Comparison of ENCODE assay signal across 26 mouse cellular contexts in the genomic region with DNA sequence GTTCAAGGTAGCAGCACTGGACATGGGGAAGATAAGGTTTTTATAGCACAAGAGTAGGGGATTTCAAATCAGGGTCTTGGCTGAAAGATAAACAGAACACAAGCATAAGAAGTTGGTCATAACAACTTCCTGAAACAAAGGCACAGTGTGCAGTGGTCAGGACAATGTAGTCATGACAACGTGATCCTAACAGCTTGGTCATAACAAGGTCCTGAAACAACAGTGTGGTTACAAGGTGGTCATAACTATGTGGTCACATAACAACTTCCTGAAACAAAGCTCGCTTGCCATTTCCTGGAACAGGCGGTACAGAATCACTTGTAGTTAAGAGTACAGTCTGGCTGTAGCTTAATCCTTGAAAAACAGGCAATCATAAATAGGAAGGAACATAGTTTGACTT. TPM values are rescaled to one million over a fixed set of nuclear protein-coding genes. Genes with fewer than 3 reads are reported as not detected.
A peak's percentile ranks its signal among the peaks of the same experiment; 100 is the strongest.
DNase-seq lines count a peak whose midpoint lies in the region; ATAC-seq and TF ChIP-seq lines count a peak whose summit lies in the region.
"Had no signal": no experiment of that assay in that cellular context is flagged by ENCODE, and none has a peak within 500 bp of the region (broad histone marks: within the 10 kb centered on the region; RNA-seq: fewer than 3 reads in every experiment).

No protein-coding gene starts in this region.

- H3K36me3 ChIP-seq in thymus, adult 2 months (ENCODE audit: control insufficient read depth, insufficient read depth, low read length): no peaks in the 10 kb centered on the region
- H3K36me3 ChIP-seq: embryonic facial prominence, embryonic 10.5 days; forebrain, embryonic 15.5 days; heart, embryonic 15.5 days; hindbrain, embryonic 15.5 days; intestine, embryonic 15.5 days; midbrain, embryonic 12.5 days; neural tube, embryonic 12.5 days had no signal

- DNase-seq in lung, postnatal 36 days: peak; percentile 45
- DNase-seq in lung, postnatal 14 days: no peak
- peak; percentile 36 for DNase-seq in MEL-GATA-1-ER (ENCODE audit: extremely low read depth, low read depth)
- DNase-seq in heart, adult 11 months: no peak
- DNase-seq in thymus, postnatal 10 days (ENCODE audit: low spot score in 2 of 2): no peak
- no peak for DNase-seq in thymus, adult 2 months
- DNase-seq: adrenal gland, postnatal 36 days; cerebellum, adult 11 months; cerebellum, adult 9-11 months; gastrocnemius, postnatal 14 days; heart, postnatal 36 days; kidney, adult 8-10 months; kidney, postnatal 25 days; liver had no signal

- no peaks in the 10 kb centered on the region for H3K27me3 ChIP-seq in thymus, adult 2 months (ENCODE audit: control insufficient read depth, insufficient read depth, low read length)
- H3K27me3 ChIP-seq: forebrain, embryonic 15.5 days; hindbrain, embryonic 15.5 days; intestine, embryonic 15.5 days; midbrain, embryonic 12.5 days; neural tube, embryonic 12.5 days had no signal

- ATAC-seq in hematopoietic stem cell, adult 5-6 weeks (replicated peaks in 1 of 2; ENCODE audit: insufficient read depth in 1 of 2, low FRiP score in 2 of 2, low TSS enrichment in 1 of 2, low read depth in 1 of 2, poor library complexity in 2 of 2, severe bottlenecking in 2 of 2): peak; percentile 81 to 95
- ATAC-seq in neutrophil, adult 5-6 weeks (ENCODE audit: extremely low read depth, insufficient number of reproducible peaks, low FRiP score, poor library complexity, severe bottlenecking): peak; percentile 70
- ATAC-seq: forebrain, embryonic 15.5 days; intestine, embryonic 15.5 days had no signal

- no peak overlapping the region for H3K27ac ChIP-seq in thymus, adult 2 months (ENCODE audit: control insufficient read depth, insufficient read depth, low read length)
- H3K27ac ChIP-seq: embryonic facial prominence, embryonic 10.5 days; forebrain, embryonic 15.5 days; heart, embryonic 15.5 days; hindbrain, embryonic 15.5 days; intestine, embryonic 15.5 days; layer of hippocampus, adult 2 months; macrophage; midbrain, embryonic 12.5 days; neural tube, embryonic 12.5 days; stomach, postnatal 0 days had no signal

- TF ChIP-seq POLR2A in thymus, adult 2 months (IDR thresholded peaks at IDR 0.05; ENCODE audit: control insufficient read depth, extremely low read depth, insufficient read depth, low read length, poor library complexity): no peak

- no peak for TF ChIP-seq CTCF in thymus, adult 2 months (IDR thresholded peaks at IDR 0.05; ENCODE audit: borderline replicate concordance, control insufficient read depth, extremely low read depth, insufficient read depth, low read length, poor library complexity)

- no peak overlapping the region for H3K4me3 ChIP-seq in thymus, adult 2 months (ENCODE audit: control insufficient read depth, insufficient read depth, low read length)
- H3K4me3 ChIP-seq: embryonic facial prominence, embryonic 10.5 days; forebrain, embryonic 15.5 days; heart, embryonic 15.5 days; hindbrain, embryonic 15.5 days; intestine, embryonic 15.5 days; layer of hippocampus, adult 2 months; midbrain, embryonic 12.5 days; neural tube, embryonic 12.5 days had no signal

- no peaks in the 10 kb centered on the region for H3K4me1 ChIP-seq in thymus, adult 2 months (replicated peaks; ENCODE audit: control insufficient read depth, insufficient read depth, low read length)
- H3K4me1 ChIP-seq: forebrain, embryonic 15.5 days; heart, embryonic 15.5 days; hindbrain, embryonic 15.5 days; neural tube, embryonic 12.5 days had no signal

- WGBS in thymus, adult 2 months: 6% methylated on average over 3 of the region's 3 CpGs

RNA-seq across cellular contexts. Expression of gene Olfm1, which starts 12.7 kb away (rescaled TPM):
- 1.0 TPM in 1 of 2 replicates, not detected in the other for total RNA-seq in hematopoietic stem cell, adult 5-6 weeks (2017)
- total RNA-seq in neutrophil, adult 5-6 weeks (2017): 3.1 and 4.2 TPM in 2 replicates
- 9.8 TPM in 2 replicates for polyA plus RNA-seq in thymus, adult 2 months (2012; rRNA removed)

Comparison
In these comparisons a context has a peak if more than half of its experiments do, and no peak if none do; other contexts are left out.
1. DNase-seq: peak in lung, postnatal 36 days (single experiment) and MEL-GATA-1-ER (single experiment); none in lung, postnatal 14 days (single experiment), heart, adult 11 months (single experiment), thymus, postnatal 10 days (0 of 2) and thymus, adult 2 months (single experiment).